Mouse (Mus musculus) stomach, postnatal 0 days (tissue): ENCODE data around the gene Tcf20. TPM values are rescaled to one million over a fixed set of nuclear protein-coding genes. Genes with fewer than 3 reads are reported as not detected.
A peak's percentile ranks its signal among the peaks of the same experiment; 100 is the strongest.

ENCODE experiments used
- ATAC-seq: fragments of 200-750 bp; cut with Nextera tagmentation; 2 replicates; pipeline ENCODE4 v1.8.0; 2017; ENCODE audit not compliant: low FRiP score, low TSS enrichment
- DNase-seq: peaks from one replicate; pipeline ENCODE4 v3.0.0-alpha.2; 2016; ENCODE audit warnings: low spot score
- H3K27ac ChIP-seq: fragments of 300-500 bp; sonication (generic); replicated peaks from 2 replicates; pipeline ENCODE4 v1.5.1; 2014; ENCODE audit warnings: mild to moderate bottlenecking, control low read depth
- H3K27me3 ChIP-seq: fragments of 300-500 bp; sonication (generic); 2 replicates; pipeline ENCODE4 v1.6.1; 2014; ENCODE audit warnings: low read length; ENCODE audit not compliant: control insufficient read depth, insufficient read depth
- H3K36me3 ChIP-seq: fragments of 300-500 bp; sonication (generic); 2 replicates; pipeline ENCODE4 v1.6.1; 2014; ENCODE audit warnings: low read length, mixed read lengths; ENCODE audit not compliant: control insufficient read depth, insufficient read depth
- H3K4me1 ChIP-seq: fragments of 300-500 bp; sonication (generic); replicated peaks from 2 replicates; pipeline ENCODE4 v1.6.1; 2014; ENCODE audit warnings: antibody characterized with exemption; ENCODE audit not compliant: control insufficient read depth, insufficient read depth
- H3K4me2 ChIP-seq: fragments of 300-500 bp; sonication (generic); replicated peaks from 2 replicates; pipeline ENCODE4 v1.6.1; 2014; ENCODE audit warnings: low read depth, mild to moderate bottlenecking, control low read depth, moderate library complexity
- H3K4me3 ChIP-seq: fragments of 300-500 bp; sonication (generic); 2 replicates; pipeline ENCODE4 v1.5.1; 2014; ENCODE audit warnings: low read depth, low read length, control low read depth
- H3K9ac ChIP-seq: fragments of 300-500 bp; sonication (generic); 2 replicates; pipeline ENCODE4 v1.6.1; 2014; ENCODE audit warnings: mild to moderate bottlenecking, low read length, control low read depth, mixed read lengths
- H3K9me3 ChIP-seq: fragments of 300-500 bp; sonication (generic); 2 replicates; pipeline ENCODE4 v1.6.1; 2016; ENCODE audit warnings: low read length; ENCODE audit not compliant: control insufficient read depth
- CTCF ChIP-seq: IDR thresholded peaks from 2 replicates; pipeline ENCODE4 v1.5.1; 2016; ENCODE audit warnings: antibody characterized with exemption, low read depth, mild to moderate bottlenecking, moderate library complexity
- EP300 ChIP-seq: optimal IDR thresholded peaks from 2 replicates; pipeline ENCODE3; 2016; ENCODE audit warnings: antibody characterized with exemption
- WGBS: fragments of 180-500 bp; shearing (Covaris S2); extraction: QIAGEN DNeasy Blood & Tissue Kit; methylation state at CpG from one replicate; pipeline ENCODE4 v1.1.7; 2014; 5-methylcytosine and 5-hydroxymethylcytosine counted together
- polyA plus RNA-seq: library from polyadenylated mRNA; unstranded; fragments of >200 nt; fragmentation: Nextera tagmentation; extraction: Ambion mirVana; gene quantifications from 2 replicates; pipeline ENCODE4 v1.2.1, GENCODE M21; 2015

Gene Tcf20
- polyA plus RNA-seq, 1 experiment from 2014 or later, result 3.6 TPM

- Histone ChIP-seq H3K9ac (peak overlapping the region; percentile 13; the same call in 1 of the 2 replicates), H3K27me3 (no peaks in the 10 kb centered on the region), H3K4me2 (peak overlapping the region; percentile 25; the same call in 1 of the 2 replicates), H3K4me1 (peaks cover 3% of the 10 kb centered on the region; the same call in 1 of the 2 replicates), H3K27ac (no peak overlapping the region), H3K36me3 (no peaks in the 10 kb centered on the region), H3K9me3 (no peaks in the 10 kb centered on the region), H3K4me3 (0 out of 2 replicates have a peak overlapping the region, but pooled peaks have one; percentile 1)
- TF ChIP-seq EP300 (no peak), CTCF (no peak)
- WGBS, result 15% methylated on average over 12 of the region's 13 CpGs
- ATAC-seq (0 out of 2 replicates have a peak, but pooled peaks have one; percentile 19), DNase-seq (no peak)
Observed at GRCm38 (mm10) chr15:82911965-82912337, 75.7 kb downstream of the Tcf20 start.

DNA sequence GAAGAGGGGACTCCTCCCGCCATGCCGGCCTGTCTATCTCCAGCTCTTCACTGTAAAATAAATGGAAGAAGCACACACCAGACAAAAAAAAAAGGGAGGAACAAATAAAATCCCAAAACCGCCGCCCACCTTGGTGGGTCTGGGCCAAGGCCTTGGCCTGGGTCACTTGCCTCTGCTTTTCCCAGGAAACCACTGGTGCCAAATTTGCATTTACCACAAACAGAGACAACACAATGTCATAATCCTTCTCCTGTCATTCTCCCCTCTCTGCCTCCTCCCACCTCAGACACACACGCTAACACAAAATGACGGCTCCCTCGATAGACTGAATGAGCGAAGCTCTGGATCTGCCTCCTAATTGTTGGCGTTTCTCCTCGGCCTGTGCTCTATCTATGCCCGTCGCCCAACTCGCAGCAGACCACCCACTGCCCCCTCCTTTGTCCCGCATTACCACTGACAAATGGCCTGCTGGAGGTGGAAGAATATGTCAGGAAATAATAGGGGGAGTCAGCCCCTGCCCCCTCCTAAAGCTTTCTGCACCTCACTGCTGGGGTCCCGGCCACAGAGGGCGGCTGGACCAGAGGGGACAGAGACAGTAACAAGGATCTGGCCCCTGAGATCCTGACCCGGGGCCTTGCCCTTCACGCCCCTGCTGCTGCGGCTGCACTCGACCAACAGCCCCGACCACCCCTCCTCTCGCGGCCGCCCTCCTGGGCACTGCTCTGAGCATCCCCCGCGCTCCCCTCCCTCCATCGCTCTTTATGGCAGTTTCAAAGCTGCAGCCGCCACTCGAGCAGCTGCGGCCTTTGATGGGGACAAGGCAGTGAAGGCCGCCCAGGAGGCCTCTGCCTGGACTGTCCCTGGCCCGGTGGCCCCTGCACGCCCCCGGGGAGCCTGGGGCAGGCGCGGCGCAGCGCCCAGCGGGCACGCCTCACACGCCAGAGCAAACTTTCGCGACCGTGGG, 76.4 kb downstream of the Tcf20 start:
- Histone ChIP-seq H3K27me3 (no peaks in the 10 kb centered on the region), H3K4me2 (peak overlapping the region; percentile 25; the same call in 1 of the 2 replicates), H3K9me3 (no peaks in the 10 kb centered on the region), H3K4me3 (0 out of 2 replicates have a peak overlapping the region, but pooled peaks have one; percentile 1), H3K36me3 (no peaks in the 10 kb centered on the region), H3K4me1 (peaks cover 3% of the 10 kb centered on the region; the same call in 1 of the 2 replicates), H3K9ac (peak overlapping the region; percentile 13; the same call in 1 of the 2 replicates), H3K27ac (no peak overlapping the region)
- ATAC-seq (no peak), DNase-seq (no peak)
- TF ChIP-seq EP300 (no peak), CTCF (no peak)
- WGBS, result 39% methylated on average over 41 of the region's 44 CpGs

DNA sequence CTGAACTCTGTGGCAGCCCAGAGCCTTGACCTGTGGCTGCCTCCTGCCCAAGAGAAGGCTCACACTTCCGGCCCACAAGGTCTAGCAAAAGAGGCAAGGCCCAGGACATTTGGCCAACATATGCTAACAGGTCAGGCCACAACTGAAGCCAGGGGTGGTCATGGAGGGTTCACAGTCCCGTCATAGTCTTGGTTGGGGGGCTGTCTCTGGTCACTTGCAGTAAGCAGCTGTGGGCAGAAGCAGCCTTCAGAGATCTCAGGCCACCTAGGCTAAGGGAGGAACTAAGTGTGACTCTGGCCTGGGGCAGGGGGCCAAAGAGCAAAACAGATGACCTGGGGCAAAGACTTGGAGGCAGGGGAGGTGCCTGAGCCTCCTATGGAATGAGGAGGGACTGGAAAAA, 77.1 kb downstream of the Tcf20 start:
- Histone ChIP-seq H3K9me3 (no peaks in the 10 kb centered on the region), H3K4me2 (no peak overlapping the region), H3K9ac (no peak overlapping the region), H3K27ac (no peak overlapping the region), H3K27me3 (no peaks in the 10 kb centered on the region), H3K36me3 (no peaks in the 10 kb centered on the region), H3K4me1 (peaks cover 3% of the 10 kb centered on the region; the same call in 1 of the 2 replicates), H3K4me3 (no peak overlapping the region)
- 86% methylated on average over 2 of the region's 2 CpGs for WGBS
- DNase-seq (no peak), ATAC-seq (no peak)
- TF ChIP-seq EP300, result no peak
- no peak for TF ChIP-seq CTCF

- Histone ChIP-seq H3K9ac (no peak overlapping the region), H3K4me2 (no peak overlapping the region), H3K27me3 (no peaks in the 10 kb centered on the region), H3K4me1 (peaks cover 3% of the 10 kb centered on the region; the same call in 1 of the 2 replicates), H3K27ac (no peak overlapping the region), H3K9me3 (no peaks in the 10 kb centered on the region), H3K4me3 (no peak overlapping the region), H3K36me3 (no peaks in the 10 kb centered on the region)
- TF ChIP-seq CTCF (no peak), EP300 (no peak)
- 91% methylated on average over 4 of the region's 4 CpGs for WGBS
- DNase-seq (no peak), ATAC-seq (no peak)
Observed at GRCm38 (mm10) chr15:82909791-82910190, 77.9 kb downstream of the Tcf20 start.

GRCm38 (mm10) chr15:82908521-82908920, 79.2 kb downstream of the Tcf20 start:
- H3K4me1 ChIP-seq, result peaks cover 3% of the 10 kb centered on the region; the same call in 1 of the 2 replicates
- WGBS, result 38% methylated on average over 2 of the region's 2 CpGs

More at GRCm38 (mm10) chr15:82908521-82908920, 79.2 kb downstream of the Tcf20 start:
- Histone ChIP-seq H3K27me3 (no peaks in the 10 kb centered on the region), H3K9me3 (no peaks in the 10 kb centered on the region), H3K4me3 (no peak overlapping the region), H3K4me2 (no peak overlapping the region), H3K27ac (no peak overlapping the region), H3K36me3 (no peaks in the 10 kb centered on the region), H3K9ac (no peak overlapping the region)
- ATAC-seq (no peak), DNase-seq (no peak)
- TF ChIP-seq EP300, result no peak
- TF ChIP-seq CTCF, result no peak
